Mouse (Mus musculus): Measurements from ENCODE around the gene Dld.

GRCm38 (mm10) chr12:31302266-31302665 is 49.0 kb downstream of the Dld start:
- TF ChIP-seq CTCF (IDR thresholded peaks at IDR 0.05; ENCODE audit: low read depth) (no peak), EP300 (optimal IDR thresholded peaks at IDR 0.05) (no peak)
